Mouse (Mus musculus) right cerebral cortex, postnatal 4 days (tissue): ENCODE data around the gene Tdrd9.
A peak's percentile ranks its signal among the peaks of the same experiment; 100 is the strongest.
"Not testable (repeated sequence)": the region's sequence is repeated elsewhere in the genome, so short reads cannot be mapped to it uniquely, and the experiment has no call there.

Source experiments
- DNase-seq: peaks from one replicate; pipeline ENCODE4 v3.0.0-alpha.2; 2022

Tdrd9 gene

GRCm38 (mm10) chr12:112033409-112033975, 62.1 kb downstream of the Tdrd9 start:
- no peak for DNase-seq

- not testable (repeated sequence) for DNase-seq
Measured at GRCm38 (mm10) chr12:112035341-112036100, 64.2 kb downstream of the Tdrd9 start.

GRCm38 (mm10) chr12:112038441-112038840, 67.1 kb downstream of the Tdrd9 start:
- no peak for DNase-seq

GRCm38 (mm10) chr12:112039169-112039568, 67.8 kb downstream of the Tdrd9 start:
- DNase-seq, result no peak

GRCm38 (mm10) chr12:112042681-112043080, 71.3 kb downstream of the Tdrd9 start:
- DNase-seq, result no peak

- DNase-seq, result peak; percentile 77
Measured at GRCm38 (mm10) chr12:112077651-112078050, 106.3 kb downstream of the Tdrd9 start.

- DNase-seq, result no peak
Measured at GRCm38 (mm10) chr12:112079911-112080310, 108.6 kb downstream of the Tdrd9 start.

- no peak for DNase-seq
Measured at GRCm38 (mm10) chr12:112080911-112081310, 109.6 kb downstream of the Tdrd9 start.

GRCm38 (mm10) chr12:112082241-112082640, 110.9 kb downstream of the Tdrd9 start:
- DNase-seq, result no peak

GRCm38 (mm10) chr12:112086250-112086649, 114.9 kb downstream of the Tdrd9 start:
- no peak for DNase-seq

GRCm38 (mm10) chr12:112086726-112087125, 115.4 kb downstream of the Tdrd9 start:
- DNase-seq, result no peak

- DNase-seq, result no peak
Measured at GRCm38 (mm10) chr12:112088609-112089324, 117.4 kb downstream of the Tdrd9 start.

GRCm38 (mm10) chr12:112091054-112091453, 119.7 kb downstream of the Tdrd9 start:
- peak; percentile 61 for DNase-seq

- DNase-seq, result no peak
Measured at GRCm38 (mm10) chr12:112094261-112094880, 123.0 kb downstream of the Tdrd9 start.

- DNase-seq, result no peak
Measured at GRCm38 (mm10) chr12:112096051-112096732, 124.8 kb downstream of the Tdrd9 start.

GRCm38 (mm10) chr12:112096733-112097117, 125.4 kb downstream of the Tdrd9 start:
- no peak for DNase-seq

- DNase-seq, result no peak
Measured at GRCm38 (mm10) chr12:112100106-112100505, 128.7 kb downstream of the Tdrd9 start.

- DNase-seq, result no peak
Measured at GRCm38 (mm10) chr12:112101045-112101444, 129.7 kb downstream of the Tdrd9 start.

- no peak for DNase-seq
Measured at GRCm38 (mm10) chr12:112103179-112103578, 131.8 kb downstream of the Tdrd9 start.

GRCm38 (mm10) chr12:112104890-112105289, 133.5 kb downstream of the Tdrd9 start:
- no peak for DNase-seq

- no peak for DNase-seq
Measured at GRCm38 (mm10) chr12:112106541-112106971, 135.2 kb downstream of the Tdrd9 start, which contains the start of gene Aspg. Gene Aspg (plus strand): TSS chr12:112106679.

- no peak for DNase-seq
Measured at GRCm38 (mm10) chr12:112107685-112108084, 136.3 kb downstream of the Tdrd9 start.
